Mouse (Mus musculus) retina, postnatal 1 day (tissue): ENCODE results near the gene Tomm20l.
A peak's percentile ranks its signal among the peaks of the same experiment; 100 is the strongest.
"Not testable (repeated sequence)": the region's sequence is repeated elsewhere in the genome, so short reads cannot be mapped to it uniquely, and the experiment has no call there.

ENCODE experiments used
- DNase-seq: peaks from one replicate; pipeline ENCODE4 v3.0.0-alpha.2; 2012

Gene Tomm20l

GRCm38 (mm10) chr12:71111331-71111730 lies at the start of gene Tomm20l:
Gene Tomm20l, plus strand, starts transcription at chr12:71111428.
- DNase-seq: peak; percentile 53

GRCm38 (mm10) chr12:71069846-71070245 lies 41.4 kb upstream of the Tomm20l start:
- no peak for DNase-seq

GRCm38 (mm10) chr12:71072048-71072447 lies 39.2 kb upstream of the Tomm20l start:
- DNase-seq: no peak

- peak; percentile 51 for DNase-seq
These were observed 38.0 kb upstream of the Tomm20l start for GRCm38 (mm10) chr12:71073113-71073730.

GRCm38 (mm10) chr12:71086331-71086730 lies 24.9 kb upstream of the Tomm20l start:
- DNase-seq: no peak

GRCm38 (mm10) chr12:71104275-71104674 lies 7.0 kb upstream of the Tomm20l start:
- DNase-seq: not testable (repeated sequence)

- no peak for DNase-seq
These were observed 3.9 kb upstream of the Tomm20l start for GRCm38 (mm10) chr12:71107216-71107771.

GRCm38 (mm10) chr12:71113074-71113473 lies 1.8 kb downstream of the Tomm20l start:
- no peak for DNase-seq

GRCm38 (mm10) chr12:71113675-71114288 lies 2.6 kb downstream of the Tomm20l start:
- DNase-seq: peak; percentile 71

GRCm38 (mm10) chr12:71116411-71116810 lies 5.2 kb downstream of the Tomm20l start:
- no peak for DNase-seq

GRCm38 (mm10) chr12:71122731-71123130 lies 11.5 kb downstream of the Tomm20l start:
- DNase-seq: no peak

- DNase-seq: no peak
These were observed 12.1 kb downstream of the Tomm20l start for GRCm38 (mm10) chr12:71123286-71123685.

GRCm38 (mm10) chr12:71135581-71135980 lies 24.4 kb downstream of the Tomm20l start:
- no peak for DNase-seq

GRCm38 (mm10) chr12:71136130-71136973 lies 25.1 kb downstream of the Tomm20l start, which contains the start of the genes Timm9 and 2700049A03Rik:
Gene Timm9, minus strand, starts transcription at chr12:71136684.
Gene 2700049A03Rik, plus strand, starts transcription at chr12:71136848.
- peak; percentile 96 for DNase-seq

GRCm38 (mm10) chr12:71136974-71137491 lies 25.8 kb downstream of the Tomm20l start:
- peak; percentile 97 for DNase-seq

GRCm38 (mm10) chr12:71137686-71138085 lies 26.5 kb downstream of the Tomm20l start:
- no peak for DNase-seq

GRCm38 (mm10) chr12:71139258-71139828 lies 28.1 kb downstream of the Tomm20l start:
- no peak for DNase-seq

- no peak for DNase-seq
These were observed 30.0 kb downstream of the Tomm20l start for GRCm38 (mm10) chr12:71141189-71141588.

GRCm38 (mm10) chr12:71147641-71148040 lies 36.4 kb downstream of the Tomm20l start:
- DNase-seq: peak; percentile 57

GRCm38 (mm10) chr12:71148801-71149200 lies 37.6 kb downstream of the Tomm20l start:
- DNase-seq: no peak

GRCm38 (mm10) chr12:71149456-71149855 lies 38.2 kb downstream of the Tomm20l start:
- DNase-seq: no peak

- DNase-seq: no peak
These were observed 38.9 kb downstream of the Tomm20l start for GRCm38 (mm10) chr12:71150167-71150566.

- no peak for DNase-seq
These were observed 43.8 kb downstream of the Tomm20l start for GRCm38 (mm10) chr12:71154979-71155378.
